Comparison of ENCODE assay signal across 8 mouse cellular contexts in the genomic region with DNA sequence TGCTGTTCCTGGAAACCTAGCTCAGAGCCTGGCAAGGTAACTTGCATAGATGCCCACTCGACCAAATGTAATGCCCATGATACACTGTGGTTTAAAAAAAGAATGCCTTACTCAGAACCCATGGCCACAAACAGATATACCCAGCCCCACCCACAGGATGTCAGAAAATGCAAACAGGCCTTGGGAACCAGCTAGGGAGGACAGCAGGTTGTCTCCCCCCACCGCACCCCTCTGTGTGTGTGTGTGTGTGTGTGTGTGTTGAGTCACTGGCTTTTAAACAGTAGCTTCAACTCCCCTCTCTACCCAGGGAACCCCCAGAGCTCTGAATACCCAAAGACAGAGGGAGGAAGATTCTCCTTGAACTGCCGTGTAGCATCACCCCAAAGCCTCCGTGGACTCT. TPM values are rescaled to one million over a fixed set of nuclear protein-coding genes. Genes with fewer than 3 reads are reported as not detected.
DNase-seq lines count a peak whose midpoint lies in the region; ATAC-seq and TF ChIP-seq lines count a peak whose summit lies in the region.

No protein-coding gene starts in this region.

- no peak overlapping the region; the same call in 1 of the 2 replicates for H3K9ac ChIP-seq in lung, embryonic 14.5 days
- H3K9ac ChIP-seq in forebrain, embryonic 14.5 days (ENCODE audit: low read length), result peak overlapping the region; percentile 60
- H3K9ac ChIP-seq in liver, postnatal 0 days (replicated peaks), result no peak overlapping the region
- H3K9ac ChIP-seq in stomach, embryonic 15.5 days, result no peak overlapping the region

- no peaks in the 10 kb centered on the region for H3K4me1 ChIP-seq in lung, embryonic 14.5 days (ENCODE audit: insufficient read depth)
- 0 out of 2 replicates have a peak, but pooled peaks cover 4% of the 10 kb centered on the region for H3K4me1 ChIP-seq in forebrain, embryonic 14.5 days (ENCODE audit: control insufficient read depth, insufficient read depth, low read length)
- H3K4me1 ChIP-seq in liver, postnatal 0 days (ENCODE audit: insufficient read depth), result peaks cover 15% of the 10 kb centered on the region
- peaks cover 19% of the 10 kb centered on the region for H3K4me1 ChIP-seq in stomach, embryonic 15.5 days

- WGBS in lung, embryonic 14.5 days, result 45% methylated on average over 4 of the region's 4 CpGs
- WGBS in forebrain, embryonic 14.5 days, result 57% methylated on average over 4 of the region's 4 CpGs
- WGBS in liver, postnatal 0 days (ENCODE audit: insufficient replicate concordance), result 24% methylated on average over 4 of the region's 4 CpGs
- 38% methylated on average over 4 of the region's 4 CpGs for WGBS in stomach, embryonic 15.5 days

- no peak for ATAC-seq in lung, embryonic 14.5 days (ENCODE audit: insufficient read depth)
- no peak for ATAC-seq in forebrain, embryonic 14.5 days
- ATAC-seq in liver, postnatal 0 days, result no peak
- ATAC-seq in stomach, embryonic 15.5 days (ENCODE audit: insufficient read depth, low FRiP score, low read depth), result no peak

- TF ChIP-seq EP300 in liver, postnatal 0 days (IDR thresholded peaks at IDR 0.05; ENCODE audit: low read depth), result no peak

- no peaks in the 10 kb centered on the region for H3K27me3 ChIP-seq in lung, embryonic 14.5 days (ENCODE audit: insufficient read depth, low read length)
- no peaks in the 10 kb centered on the region for H3K27me3 ChIP-seq in forebrain, embryonic 14.5 days (replicated peaks; ENCODE audit: control insufficient read depth, insufficient read depth, low read length)
- H3K27me3 ChIP-seq in liver, postnatal 0 days (ENCODE audit: insufficient read depth, low read length), result no peaks in the 10 kb centered on the region
- H3K27me3 ChIP-seq in stomach, embryonic 15.5 days (replicated peaks), result no peaks in the 10 kb centered on the region

- TF ChIP-seq CTCF in lung, embryonic 14.5 days (IDR thresholded peaks at IDR 0.05; ENCODE audit: low read depth), result no peak
- no peak for TF ChIP-seq CTCF in liver, postnatal 0 days (IDR thresholded peaks at IDR 0.05; ENCODE audit: low read depth)

- H3K36me3 ChIP-seq in lung, embryonic 14.5 days (ENCODE audit: insufficient read depth), result no peaks in the 10 kb centered on the region; the same call in 1 of the 2 replicates
- H3K36me3 ChIP-seq in forebrain, embryonic 14.5 days (ENCODE audit: control insufficient read depth, insufficient read depth, low read length), result 0 out of 2 replicates have a peak, but pooled peaks cover 6% of the 10 kb centered on the region
- H3K36me3 ChIP-seq in liver, postnatal 0 days (replicated peaks; ENCODE audit: insufficient read depth, low read length), result peaks cover 11% of the 10 kb centered on the region; the same call in 1 of the 2 replicates
- no peaks in the 10 kb centered on the region for H3K36me3 ChIP-seq in stomach, embryonic 15.5 days

- no peak for DNase-seq in lung, embryonic 14.5 days
- DNase-seq in lung, postnatal 14 days, result no peak
- DNase-seq in forebrain, embryonic 14.5 days (ENCODE audit: low spot score), result no peak
- no peak for DNase-seq in liver, postnatal 0 days
- DNase-seq in yolk sac, embryonic 10.5 days (ENCODE audit: low spot score), result no peak
- DNase-seq in adrenal gland, postnatal 14 days, result no peak
- no peak for DNase-seq in kidney, adult 18-20 months

- 0 out of 2 replicates have a peak overlapping the region, but pooled peaks have one; percentile 25 for H3K27ac ChIP-seq in lung, embryonic 14.5 days (ENCODE audit: low read depth)
- H3K27ac ChIP-seq in forebrain, embryonic 14.5 days (ENCODE audit: low read depth, low read length), result no peak overlapping the region
- no peak overlapping the region for H3K27ac ChIP-seq in liver, postnatal 0 days (ENCODE audit: low read depth)
- H3K27ac ChIP-seq in stomach, embryonic 15.5 days, result 0 out of 2 replicates have a peak overlapping the region, but pooled peaks have one; percentile 67

- H3K4me3 ChIP-seq in lung, embryonic 14.5 days (ENCODE audit: low read depth, low read length), result peak overlapping the region; percentile 65
- H3K4me3 ChIP-seq in forebrain, embryonic 14.5 days (ENCODE audit: low read depth, low read length), result peak overlapping the region; percentile 60
- H3K4me3 ChIP-seq in liver, postnatal 0 days (ENCODE audit: low read depth, low read length), result peak overlapping the region; percentile 74
- peak overlapping the region; percentile 66 for H3K4me3 ChIP-seq in stomach, embryonic 15.5 days (replicated peaks)

- H3K9me3 ChIP-seq in lung, embryonic 14.5 days (ENCODE audit: low read depth, low read length), result no peaks in the 10 kb centered on the region
- no peaks in the 10 kb centered on the region for H3K9me3 ChIP-seq in forebrain, embryonic 14.5 days (replicated peaks; ENCODE audit: control insufficient read depth, low read length)
- no peaks in the 10 kb centered on the region for H3K9me3 ChIP-seq in liver, postnatal 0 days (ENCODE audit: low read length)
- H3K9me3 ChIP-seq in stomach, embryonic 15.5 days, result no peaks in the 10 kb centered on the region

- peak overlapping the region; percentile 95 for H3K4me2 ChIP-seq in lung, embryonic 14.5 days
- H3K4me2 ChIP-seq in forebrain, embryonic 14.5 days (ENCODE audit: low read length), result peak overlapping the region; percentile 94
- H3K4me2 ChIP-seq in liver, postnatal 0 days (ENCODE audit: low read depth, low read length), result peak overlapping the region; percentile 100
- H3K4me2 ChIP-seq in stomach, embryonic 15.5 days, result peak overlapping the region; percentile 89

RNA-seq across cellular contexts. Expression of a gene that starts 1.3 kb away (rescaled TPM):
- polyA plus RNA-seq in lung, embryonic 14.5 days (2014; fragmentation: Nextera tagmentation; extraction: Ambion mirVana), result 0.14 and 0.29 TPM in 2 replicates
- polyA plus RNA-seq in forebrain, embryonic 14.5 days (2014; fragmentation: Nextera tagmentation; extraction: Ambion mirVana), result 0.19 TPM in 2 replicates
- not detected in 2 replicates for polyA plus RNA-seq in liver, postnatal 0 days (2015; fragmentation: Nextera tagmentation; extraction: Ambion mirVana)
- 0.23 and 0.27 TPM in 2 replicates for polyA plus RNA-seq in stomach, embryonic 15.5 days (2015; fragmentation: Nextera tagmentation; extraction: Ambion mirVana)
- total RNA-seq in adrenal gland, postnatal 14 days (2021), result 0.19 and 1.1 TPM in 2 replicates

RNA-seq across cellular contexts. Expression of a gene that starts 1.6 kb away (rescaled TPM):
- 3.4 and 4.7 TPM in 2 replicates for polyA plus RNA-seq in lung, embryonic 14.5 days (2014; fragmentation: Nextera tagmentation; extraction: Ambion mirVana)
- polyA plus RNA-seq in forebrain, embryonic 14.5 days (2014; fragmentation: Nextera tagmentation; extraction: Ambion mirVana), result 5.3 and 6.4 TPM in 2 replicates
- 1.6 TPM in 2 replicates for polyA plus RNA-seq in liver, postnatal 0 days (2015; fragmentation: Nextera tagmentation; extraction: Ambion mirVana)
- polyA plus RNA-seq in stomach, embryonic 15.5 days (2015; fragmentation: Nextera tagmentation; extraction: Ambion mirVana), result 4.5 and 4.7 TPM in 2 replicates
- 15.5 and 15.8 TPM in 2 replicates for total RNA-seq in adrenal gland, postnatal 14 days (2021)

RNA-seq across cellular contexts. Expression of a gene that starts 59.6 kb away (rescaled TPM):
- 14.0 and 14.1 TPM in 2 replicates for polyA plus RNA-seq in lung, embryonic 14.5 days (2014; fragmentation: Nextera tagmentation; extraction: Ambion mirVana)
- 17.7 and 27.5 TPM in 2 replicates for polyA plus RNA-seq in forebrain, embryonic 14.5 days (2014; fragmentation: Nextera tagmentation; extraction: Ambion mirVana)
- polyA plus RNA-seq in liver, postnatal 0 days (2015; fragmentation: Nextera tagmentation; extraction: Ambion mirVana), result 3.7 and 4.9 TPM in 2 replicates
- 18.8 and 21.3 TPM in 2 replicates for polyA plus RNA-seq in stomach, embryonic 15.5 days (2015; fragmentation: Nextera tagmentation; extraction: Ambion mirVana)
- 15.8 and 16.4 TPM in 2 replicates for total RNA-seq in adrenal gland, postnatal 14 days (2021)

Comparison
In these comparisons a context has a peak if more than half of its experiments do, and no peak if none do; other contexts are left out.
1. H3K27ac ChIP-seq: peak in lung, embryonic 14.5 days (single experiment) and stomach, embryonic 15.5 days (single experiment); none in forebrain, embryonic 14.5 days (single experiment) and liver, postnatal 0 days (single experiment).
2. Peak in every context shown above with its lines, with median percentiles within 50 percentile points of each other: H3K4me2 ChIP-seq and H3K4me3 ChIP-seq.